Mouse (Mus musculus) right cerebral cortex, postnatal 10 days (tissue): ENCODE measurements around the gene Ambra1.

Experiments used
- DNase-seq, 2 experiments: peaks; one replicate each; pipeline ENCODE4 v3.0.0; 2021; ENCODE audit warnings: low spot score in 2 of 2

The Ambra1 gene

GRCm38 (mm10) chr2:91735221-91735620 is 5.3 kb downstream of the Ambra1 start:
- DNase-seq = no peak

DNA sequence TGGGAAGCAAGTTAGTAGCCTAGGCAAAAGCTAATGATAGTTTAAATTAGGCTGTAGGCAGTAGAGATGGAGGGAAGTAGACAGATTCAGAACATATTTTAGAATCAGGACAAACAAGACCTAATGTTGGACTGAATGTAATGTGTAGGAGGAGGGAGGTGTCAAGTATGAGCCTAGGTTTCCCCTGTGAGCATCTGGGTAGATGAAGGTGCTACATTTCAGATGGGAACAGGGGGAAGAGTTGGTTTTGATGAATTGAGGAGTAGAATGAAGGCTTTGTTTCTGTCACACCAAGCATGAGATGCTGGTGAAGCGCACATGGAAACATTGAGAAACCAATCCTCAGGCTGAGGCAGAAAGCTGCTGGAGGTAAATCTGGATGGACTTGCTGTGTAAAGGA is 9.7 kb downstream of the Ambra1 start:
- no peak for DNase-seq

GRCm38 (mm10) chr2:91744686-91745085 is 14.8 kb downstream of the Ambra1 start:
- no peak for DNase-seq

DNA sequence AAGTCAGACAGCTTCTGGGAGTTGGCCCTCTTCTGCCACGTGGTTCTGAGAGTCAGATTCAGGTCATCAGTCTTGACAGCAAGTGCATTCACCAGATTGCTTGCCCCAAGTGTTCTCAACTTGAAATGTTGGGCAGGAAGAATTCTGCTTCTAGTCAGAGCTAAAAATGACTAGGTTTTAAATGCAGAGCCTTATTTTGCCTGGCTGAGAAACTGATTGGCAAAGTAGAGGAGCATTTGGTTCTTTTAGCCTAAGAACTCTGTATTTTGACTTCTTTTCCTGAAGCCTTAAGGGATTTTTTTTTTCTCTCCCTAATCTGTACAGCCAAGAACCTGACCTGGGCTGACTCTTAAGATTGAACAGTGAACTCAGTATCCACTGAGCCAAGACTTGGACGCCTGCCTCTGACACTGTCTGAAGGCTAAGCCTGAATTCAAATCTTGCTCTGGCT is 19.9 kb downstream of the Ambra1 start:
- DNase-seq = peak; percentile 54 to 63

- no peak for DNase-seq
Observed at GRCm38 (mm10) chr2:91771921-91772705, 42.2 kb downstream of the Ambra1 start.

DNA sequence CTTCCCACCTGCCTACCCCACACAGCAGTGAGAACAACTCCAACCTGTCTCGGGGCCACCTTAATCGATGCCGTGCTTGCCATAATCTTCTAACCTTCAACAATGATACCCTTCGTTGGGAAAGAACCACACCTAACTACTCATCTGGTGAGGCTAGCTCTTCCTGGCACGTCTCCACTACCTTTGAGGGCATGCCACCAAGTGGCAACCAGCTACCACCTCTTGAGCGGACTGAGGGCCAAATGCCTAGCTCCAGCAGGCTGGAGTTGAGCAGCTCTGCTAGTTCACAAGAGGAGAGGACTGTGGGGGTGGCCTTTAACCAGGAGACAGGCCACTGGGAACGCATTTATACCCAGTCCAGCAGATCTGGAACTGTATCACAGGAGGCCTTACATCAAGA is 43.4 kb downstream of the Ambra1 start:
- DNase-seq = no peak

- DNase-seq = peak; percentile 47 to 49
Observed at GRCm38 (mm10) chr2:91779166-91779565, 49.2 kb downstream of the Ambra1 start.

GRCm38 (mm10) chr2:91791621-91792020 is 61.7 kb downstream of the Ambra1 start:
- no peak for DNase-seq

DNA sequence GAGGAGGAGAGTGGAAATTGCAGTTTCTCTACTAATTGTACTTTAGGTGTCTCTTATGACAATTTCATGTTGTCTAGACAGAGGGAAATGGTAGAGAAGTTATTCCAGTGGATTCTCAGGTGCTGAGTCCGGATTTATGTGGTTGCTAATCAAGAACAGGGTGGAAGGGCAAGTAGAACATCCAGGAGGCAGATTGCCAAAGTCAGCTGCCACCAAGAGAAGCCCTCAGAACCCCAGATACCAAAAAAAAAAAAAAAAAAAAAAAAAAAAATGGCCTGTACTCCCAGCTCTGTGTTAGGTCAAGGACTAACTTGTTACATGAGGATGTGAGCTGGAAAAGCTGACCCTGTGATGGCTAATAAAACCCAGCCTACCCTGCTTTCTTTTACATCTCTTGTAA is 62.4 kb downstream of the Ambra1 start:
- no peak for DNase-seq

DNA sequence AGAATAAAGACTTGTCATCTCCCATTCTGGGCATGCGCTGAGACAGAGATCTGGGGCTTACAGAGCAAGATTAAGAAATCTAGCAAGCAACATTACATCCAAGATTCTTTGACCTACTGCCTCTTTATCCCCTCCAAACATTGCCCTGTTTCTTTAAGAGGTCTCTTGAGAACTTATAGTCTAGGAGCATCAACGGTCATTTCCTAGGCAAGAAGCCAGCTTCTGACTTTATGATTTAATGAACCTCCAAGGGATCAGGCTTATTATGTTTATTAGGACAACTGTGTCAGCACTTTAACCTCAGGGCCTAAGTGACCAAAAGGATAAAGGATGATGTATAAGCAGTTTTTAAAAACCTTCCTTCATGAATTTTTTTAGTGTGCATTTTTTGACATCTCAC is 64.5 kb downstream of the Ambra1 start:
- DNase-seq = no peak

DNA sequence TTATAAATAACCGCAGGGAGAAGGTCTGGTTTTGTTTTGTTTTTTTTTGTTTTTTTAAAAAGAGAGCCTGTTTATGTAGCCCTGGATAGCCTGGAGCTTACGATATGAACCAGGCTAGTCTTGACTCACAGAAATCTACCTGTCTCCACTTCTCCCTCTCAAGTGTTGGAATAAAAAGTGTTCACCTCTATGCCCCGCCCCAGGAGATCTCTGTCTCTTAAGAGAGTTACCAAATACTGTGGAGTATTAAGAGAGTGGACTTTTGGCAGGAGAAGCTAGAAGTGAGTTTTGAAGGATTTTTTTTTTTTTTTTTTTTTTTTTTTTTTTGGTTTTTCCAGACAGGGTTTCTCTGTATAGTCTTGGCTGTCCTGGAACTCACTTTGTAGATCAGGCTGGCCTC is 65.2 kb downstream of the Ambra1 start:
- DNase-seq = no peak

GRCm38 (mm10) chr2:91811433-91811832 is 81.5 kb downstream of the Ambra1 start:
- no peak for DNase-seq

DNA sequence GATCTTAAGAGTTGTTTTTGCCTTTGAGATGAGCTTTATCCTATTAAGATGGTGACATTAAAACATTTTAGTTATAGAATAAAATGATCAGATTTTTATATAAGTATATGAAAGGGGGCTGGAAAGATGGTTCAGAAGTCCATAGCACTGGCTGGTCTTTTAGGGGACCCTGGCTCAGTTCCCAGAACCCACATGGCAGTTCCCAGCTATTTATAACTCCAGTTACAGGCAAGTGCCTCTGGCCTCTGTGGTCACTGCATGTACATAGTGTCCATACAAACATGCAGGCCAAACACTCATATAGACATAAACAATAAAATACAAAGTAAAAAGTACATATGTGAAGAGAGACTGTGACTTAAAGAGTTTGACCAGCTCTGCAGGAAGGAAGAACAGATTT is 86.8 kb downstream of the Ambra1 start:
- DNase-seq = no peak

DNA sequence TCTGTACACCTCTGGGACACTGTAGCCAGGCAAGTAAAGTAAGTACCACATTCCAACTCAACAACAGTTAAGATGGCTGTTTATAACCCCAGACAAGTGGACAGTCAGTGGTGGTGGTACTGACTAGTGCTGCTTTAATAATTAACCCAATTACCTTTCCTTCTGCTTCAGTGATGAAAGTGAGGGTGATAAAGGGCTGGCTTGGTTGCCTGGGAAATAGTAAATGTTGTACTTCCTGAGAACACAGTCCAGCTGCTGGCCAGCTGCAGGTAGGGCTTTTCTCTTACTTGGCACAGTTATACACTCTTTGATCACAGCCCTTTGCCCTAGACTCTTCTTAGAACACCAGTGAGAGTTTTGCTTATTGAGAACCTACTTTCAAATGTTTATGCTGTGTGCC is 102.3 kb downstream of the Ambra1 start:
- no peak for DNase-seq

DNA sequence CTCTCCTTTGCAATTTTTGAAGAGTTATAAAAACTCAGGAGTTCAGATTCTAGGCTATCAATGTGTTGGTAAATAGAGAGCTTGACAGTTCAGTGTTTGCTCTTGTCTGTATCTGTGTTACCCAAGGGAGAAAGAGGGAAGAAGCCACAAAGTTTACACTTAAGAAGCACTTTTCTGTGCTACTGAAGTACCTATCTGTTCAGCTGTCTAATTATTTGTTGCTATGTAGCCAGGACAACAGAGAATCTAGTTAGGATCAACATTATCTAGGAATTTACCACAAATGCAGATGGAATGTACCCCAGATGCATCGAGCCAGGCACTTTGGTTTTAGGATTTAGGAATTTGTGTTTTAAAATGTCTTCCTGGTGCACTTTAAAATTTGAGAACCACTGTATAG is 104.3 kb downstream of the Ambra1 start:
- DNase-seq = no peak

- DNase-seq = no peak
Observed at GRCm38 (mm10) chr2:91835031-91835430, 105.1 kb downstream of the Ambra1 start.

DNA sequence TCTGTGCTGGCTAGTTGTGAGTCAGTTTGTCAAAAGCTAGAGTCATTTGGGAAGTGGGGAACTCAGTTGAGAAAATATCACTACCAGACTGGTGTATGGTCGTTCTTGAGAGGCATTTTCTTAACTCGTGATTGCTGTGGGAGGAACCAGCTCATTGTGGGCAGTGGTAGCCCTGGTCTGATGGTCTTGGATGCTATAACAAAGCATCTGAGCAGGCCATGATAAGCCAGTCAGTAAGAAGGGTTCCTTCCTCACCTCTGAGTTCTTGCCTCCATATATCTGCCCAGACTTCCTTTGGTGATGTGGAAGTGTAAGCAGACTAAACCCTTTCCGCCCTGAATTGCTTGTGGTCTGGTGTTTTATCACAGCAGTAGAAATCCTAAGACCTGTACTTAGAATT is 105.7 kb downstream of the Ambra1 start:
- no peak for DNase-seq

DNA sequence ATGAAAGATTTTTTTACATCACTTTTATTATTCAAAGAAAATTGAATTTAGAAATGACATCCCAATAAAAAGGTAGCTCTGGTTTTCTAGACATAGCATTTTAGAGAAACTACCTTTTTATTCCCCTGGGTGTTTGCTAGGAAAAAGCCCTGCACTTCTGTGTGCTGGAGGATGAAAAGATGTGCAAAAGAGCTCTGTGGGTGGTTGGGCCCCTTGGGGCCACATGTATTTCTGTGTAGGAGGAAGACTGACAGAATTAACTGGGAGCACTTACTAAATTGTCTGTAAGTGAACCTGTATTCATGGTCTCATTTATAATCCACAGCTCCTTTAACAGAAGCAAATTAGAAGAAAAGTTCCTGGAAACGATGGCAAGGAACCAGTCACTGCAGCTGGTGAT is 114.2 kb downstream of the Ambra1 start:
- peak; percentile 43 to 46 for DNase-seq

DNA sequence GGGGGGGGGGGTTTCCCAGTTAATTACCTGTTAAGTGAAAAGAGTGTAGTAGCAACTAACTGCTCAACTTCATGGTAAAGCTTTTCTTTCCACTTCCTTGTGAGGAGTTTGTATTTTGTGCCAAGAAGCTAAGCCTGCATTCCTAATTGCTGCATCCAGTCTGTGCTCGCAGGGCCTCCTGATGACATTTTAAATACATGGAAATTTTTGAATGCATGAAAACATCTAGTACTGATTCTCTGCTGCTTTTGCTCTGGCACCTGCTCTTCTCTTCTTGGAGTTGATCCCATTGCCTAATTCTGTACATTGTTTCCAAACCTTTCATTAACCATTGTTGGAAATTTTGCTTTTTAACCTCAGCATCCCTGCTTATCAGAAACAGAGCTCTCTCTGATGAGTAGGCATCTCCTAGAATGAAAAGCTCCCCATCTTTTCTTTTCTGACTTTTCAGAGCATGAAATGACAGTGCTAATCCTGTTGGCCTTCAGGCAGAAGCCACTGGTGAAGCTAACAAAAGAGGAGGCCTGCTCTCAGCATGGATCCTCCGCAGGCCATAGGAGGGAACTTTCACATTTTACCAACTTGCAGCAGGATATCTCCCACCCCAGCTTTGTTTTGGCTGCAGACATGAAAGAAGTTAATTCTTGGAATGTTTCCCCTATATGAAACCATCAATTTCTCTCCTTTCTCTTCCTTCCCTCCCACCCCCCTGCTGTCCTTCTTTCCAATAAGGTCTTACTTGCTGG is 122.7 kb downstream of the Ambra1 start:
- DNase-seq = no peak

DNA sequence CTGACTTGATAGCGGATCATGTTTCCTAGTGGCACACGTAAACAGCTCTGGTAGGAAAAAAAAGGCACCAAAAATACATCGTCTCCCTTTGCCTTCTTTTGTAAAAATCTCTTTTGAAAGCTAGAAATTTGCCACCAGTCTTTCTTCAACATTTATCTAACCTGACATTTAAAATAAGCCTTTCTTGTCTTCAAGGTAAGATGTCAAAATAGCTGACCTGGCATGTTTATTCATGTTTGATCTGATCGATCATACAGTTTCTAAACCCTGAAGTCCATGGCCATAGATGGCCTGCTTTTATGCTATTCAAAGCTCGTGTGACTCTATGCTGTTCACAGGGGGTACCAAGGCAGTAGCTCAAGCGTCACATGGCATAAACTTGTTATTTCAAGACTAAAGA is 124.6 kb downstream of the Ambra1 start:
- no peak for DNase-seq

DNA sequence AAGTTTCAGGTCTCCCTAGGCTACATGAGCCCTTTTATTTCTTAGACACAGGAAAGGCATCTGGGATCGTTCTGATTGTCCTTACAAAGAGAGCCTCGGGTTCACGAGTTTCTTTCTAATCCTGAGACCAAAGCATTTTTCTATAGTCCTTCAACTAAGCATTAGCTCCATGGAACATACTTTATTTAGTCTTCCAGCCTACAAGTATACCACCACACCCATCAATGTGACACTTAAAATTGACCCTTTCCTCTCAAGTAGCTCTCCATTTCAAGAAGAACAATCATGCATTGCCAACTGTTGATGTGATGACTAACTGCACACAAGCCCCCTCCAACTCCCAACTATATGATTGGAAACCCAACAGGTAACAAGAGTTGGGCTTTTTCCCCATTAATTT is 127.0 kb downstream of the Ambra1 start:
- no peak for DNase-seq

GRCm38 (mm10) chr2:91859423-91859822 is 129.5 kb downstream of the Ambra1 start:
- peak; percentile 36 to 55 for DNase-seq

GRCm38 (mm10) chr2:91870754-91871153 is 140.8 kb downstream of the Ambra1 start:
- DNase-seq = peak; percentile 77 to 78
